Comparison of ENCODE assay signal across 23 mouse cellular contexts in the genomic region with DNA sequence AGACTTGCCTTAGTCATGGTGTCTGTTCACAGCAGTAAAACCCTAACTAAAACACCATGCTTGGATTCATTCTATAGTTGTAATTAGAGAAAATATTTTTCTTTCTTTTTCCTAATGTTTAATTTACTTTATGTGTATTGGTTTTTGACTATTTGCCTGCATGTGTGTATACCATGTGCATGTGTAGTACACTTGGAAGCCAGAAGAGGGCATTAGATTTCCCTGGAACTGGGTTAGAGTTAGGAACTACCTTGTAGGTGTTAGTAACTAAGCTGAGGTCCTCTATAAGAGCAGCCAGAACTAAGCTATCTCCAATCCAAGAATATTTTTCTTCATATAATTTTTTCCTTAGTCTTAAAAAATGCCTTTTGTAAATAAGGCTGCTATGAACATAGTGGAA. TPM values are rescaled to one million over a fixed set of nuclear protein-coding genes. Genes with fewer than 3 reads are reported as not detected.
DNase-seq lines count a peak whose midpoint lies in the region; ATAC-seq and TF ChIP-seq lines count a peak whose summit lies in the region.
"Had no signal": no experiment of that assay in that cellular context is flagged by ENCODE, and none has a peak within 500 bp of the region (broad histone marks: within the 10 kb centered on the region; RNA-seq: fewer than 3 reads in every experiment).

No protein-coding gene starts in this region.

- DNase-seq in left cerebral cortex, adult 2 months (ENCODE audit: extremely low spot score in 1 of 2, low spot score in 2 of 2): no peak
- DNase-seq in left cerebral cortex, adult 8-10 months (ENCODE audit: low spot score in 2 of 2): no peak
- peak; percentile 5 for DNase-seq in CD4-positive helper T cell, adult 2 months (ENCODE audit: low read depth, low spot score)
- peak; percentile 40 for DNase-seq in MEL (ENCODE audit: low read depth, low spot score)
- DNase-seq in adrenal gland, adult 2 months: no peak
- DNase-seq: adrenal gland, postnatal 14 days; cerebellum, postnatal 10 days; heart, postnatal 14 days; layer of hippocampus, postnatal 36 days; retina, postnatal 1 day; right cerebral cortex, postnatal 4 days; thymus, postnatal 36 days had no signal

- TF ChIP-seq POLR2A in MEL (IDR thresholded peaks at IDR 0.05; ENCODE audit: control insufficient read depth in 1 of 2, insufficient read depth in 1 of 2, low read depth in 1 of 2, low read length in 2 of 2, poor library complexity in 1 of 2): no peak

- no peak overlapping the region for H3K9ac ChIP-seq in MEL (ENCODE audit: control insufficient read depth, low read depth, low read length, poor library complexity, severe bottlenecking)
- no peak overlapping the region for H3K9ac ChIP-seq in kidney, embryonic 16.5 days (replicated peaks; ENCODE audit: low read length)
- H3K9ac ChIP-seq: embryonic facial prominence, embryonic 13.5 days; heart, embryonic 12.5 days; hindbrain, embryonic 13.5 days; intestine, embryonic 15.5 days had no signal

- TF ChIP-seq EP300 in MEL (IDR thresholded peaks at IDR 0.05; ENCODE audit: low read depth in 1 of 2, low read length in 2 of 2): no peak

- intact Hi-C loops in left cerebral cortex, adult 2 months (cut with DNase I): no loop called here

- H3K36me3 ChIP-seq in MEL (ENCODE audit: control insufficient read depth in 1 of 2, insufficient read depth in 2 of 2, low read length in 2 of 2): peaks cover 0 to 17% of the 10 kb centered on the region in 2 experiments; a peak in 3 of 4 replicates
- H3K36me3 ChIP-seq in kidney, embryonic 16.5 days (ENCODE audit: insufficient read depth, low read length): peaks cover 11% of the 10 kb centered on the region; the same call in 1 of the 2 replicates
- H3K36me3 ChIP-seq: intestine, embryonic 15.5 days had no signal

- H3K9me3 ChIP-seq in MEL (replicated peaks; ENCODE audit: insufficient read depth, low read length): no peaks in the 10 kb centered on the region
- H3K9me3 ChIP-seq in kidney, embryonic 16.5 days (ENCODE audit: low read length): no peaks in the 10 kb centered on the region
- H3K9me3 ChIP-seq: embryonic facial prominence, embryonic 13.5 days; G1E; heart, embryonic 12.5 days; hindbrain, embryonic 13.5 days; intestine, embryonic 15.5 days had no signal

- no peaks in the 10 kb centered on the region for H3K27me3 ChIP-seq in MEL (ENCODE audit: control insufficient read depth in 1 of 2, insufficient read depth in 2 of 2, low read length in 2 of 2)
- H3K27me3 ChIP-seq in kidney, embryonic 16.5 days (ENCODE audit: insufficient read depth, low read length): no peaks in the 10 kb centered on the region
- H3K27me3 ChIP-seq: embryonic facial prominence, embryonic 13.5 days; heart, embryonic 12.5 days; hindbrain, embryonic 13.5 days; intestine, embryonic 15.5 days had no signal

- H3K4me3 ChIP-seq in left cerebral cortex, adult 2 months: no peak overlapping the region
- no peak overlapping the region for H3K4me3 ChIP-seq in MEL (ENCODE audit: control insufficient read depth in 1 of 2, insufficient read depth in 1 of 2, low read depth in 2 of 2, low read length in 2 of 2)
- no peak overlapping the region for H3K4me3 ChIP-seq in kidney, embryonic 16.5 days (ENCODE audit: low read length)
- H3K4me3 ChIP-seq: embryonic facial prominence, embryonic 13.5 days; heart, embryonic 12.5 days; hindbrain, embryonic 13.5 days; intestine, embryonic 15.5 days had no signal

- no peaks in the 10 kb centered on the region for H3K79me2 ChIP-seq in MEL (ENCODE audit: control insufficient read depth, insufficient read depth, low read length, poor library complexity)

- peak; percentile 12; the same call in 1 of the 2 replicates for TF ChIP-seq RAD21 in MEL (IDR thresholded peaks at IDR 0.05; ENCODE audit: low read depth, low read length)

- H3K4me2 ChIP-seq in kidney, embryonic 16.5 days (replicated peaks; ENCODE audit: low read depth, low read length): no peak overlapping the region
- H3K4me2 ChIP-seq: embryonic facial prominence, embryonic 13.5 days; heart, embryonic 12.5 days; hindbrain, embryonic 13.5 days; intestine, embryonic 15.5 days; midbrain, embryonic 11.5 days had no signal

- no peaks in the 10 kb centered on the region for H3K4me1 ChIP-seq in MEL (ENCODE audit: control insufficient read depth in 1 of 2, insufficient read depth in 2 of 2, low read length in 2 of 2)
- H3K4me1 ChIP-seq in kidney, embryonic 16.5 days (ENCODE audit: insufficient read depth, low read length): no peaks in the 10 kb centered on the region
- H3K4me1 ChIP-seq: embryonic facial prominence, embryonic 13.5 days; heart, embryonic 12.5 days; hindbrain, embryonic 13.5 days; intestine, embryonic 15.5 days had no signal

- no peak overlapping the region for H3K27ac ChIP-seq in left cerebral cortex, adult 2 months
- H3K27ac ChIP-seq in MEL (ENCODE audit: control insufficient read depth, low read depth, low read length): no peak overlapping the region
- no peak overlapping the region for H3K27ac ChIP-seq in kidney, embryonic 16.5 days (ENCODE audit: low read length)
- H3K27ac ChIP-seq: embryonic facial prominence, embryonic 13.5 days; hindbrain, embryonic 13.5 days; intestine, embryonic 15.5 days; kidney, postnatal 0 days; macrophage had no signal

- TF ChIP-seq CTCF in left cerebral cortex, adult 2 months (IDR thresholded peaks at IDR 0.05): peak; percentile 7
- peak in 2 of 3 experiments; percentile 36 to 42; a peak in 3 of 6 replicates for TF ChIP-seq CTCF in MEL (IDR thresholded peaks at IDR 0.05 in 2 of 3, conservative IDR thresholded peaks at IDR 0.05 in 1 of 3; ENCODE audit: control insufficient read depth in 1 of 3, insufficient read depth in 1 of 3, low read depth in 2 of 3, low read length in 3 of 3, poor library complexity in 1 of 3, severe bottlenecking in 1 of 3)

- peak; percentile 67; the same call in 1 of the 2 replicates for ATAC-seq in erythroid progenitor cell, adult 5-6 weeks (replicated peaks; ENCODE audit: low FRiP score, poor library complexity, severe bottlenecking)
- ATAC-seq in kidney, embryonic 16.5 days (ENCODE audit: low FRiP score, low TSS enrichment): no peak
- ATAC-seq: forebrain, embryonic 16.5 days; intestine, embryonic 15.5 days had no signal

TF ChIP-seq in MEL, 35 proteins besides CTCF, POLR2A, EP300 and RAD21:
- TF ChIP-seq SIN3A (IDR thresholded peaks at IDR 0.05; ENCODE audit: low read length) (no peak), GATA1 (IDR thresholded peaks at IDR 0.05; ENCODE audit: low read depth, low read length) (no peak), SMC3 (IDR thresholded peaks at IDR 0.05; ENCODE audit: low read depth, low read length) (peak; percentile 28; the same call in 1 of the 2 replicates), TCF12 (IDR thresholded peaks at IDR 0.05; ENCODE audit: low read depth, low read length) (no peak), MYC (IDR thresholded peaks at IDR 0.05; ENCODE audit: low read depth, low read length) (0 out of 2 replicates have a peak, but pooled peaks have one; percentile 27)

RNA-seq across cellular contexts. Expression of gene Xrn1, which starts 21.7 kb away (rescaled TPM):
- total RNA-seq in left cerebral cortex, adult 2 months (2021): 10 to 100 TPM; 26.2 to 27.4 TPM
- 10 to 100 TPM; 24.3 to 29.1 (median 26.8) TPM for total RNA-seq in left cerebral cortex, adult 8-10 months (2022)
- total RNA-seq in MEL (2012; rRNA removed): 7.0 and 7.6 TPM in 2 replicates
- 1 to 10 TPM in 1 of 2 experiments, not detected in 1; 8.3 TPM for polyA plus RNA-seq in MEL (2012; ENCODE audit: insufficient read depth in 1 of 2, insufficient read length in 2 of 2, low read depth in 1 of 2, low replicate concordance in 2 of 2, missing spikeins in 1 of 2)
- total RNA-seq in erythroid progenitor cell, adult 5-6 weeks (2015; ENCODE audit: low replicate concordance): 37.5 and 39.8 TPM in 2 replicates
- 43.0 and 55.6 TPM in 2 replicates for total RNA-seq in erythroid progenitor cell, adult 5-6 weeks (2017; ENCODE audit: low replicate concordance)
- total RNA-seq in adrenal gland, adult 2 months (2021): 10 to 100 TPM; 19.5 to 20.7 TPM
- 0.98 and 1.2 TPM in 2 replicates for polyA plus RNA-seq in adrenal gland, adult 2 months (2012; rRNA removed)
- polyA plus RNA-seq in kidney, embryonic 16.5 days (2015; fragmentation: Nextera tagmentation; extraction: Ambion mirVana): 12.1 and 14.3 TPM in 2 replicates

Comparison
In these comparisons a context has a peak if more than half of its experiments do, and no peak if none do; other contexts are left out.
1. DNase-seq: peak in CD4-positive helper T cell, adult 2 months (single experiment) and MEL (single experiment); none in left cerebral cortex, adult 2 months (0 of 2), left cerebral cortex, adult 8-10 months (0 of 2) and adrenal gland, adult 2 months (single experiment).